Mouse (Mus musculus): Measurements from ENCODE around the gene Fam118b.

DNA sequence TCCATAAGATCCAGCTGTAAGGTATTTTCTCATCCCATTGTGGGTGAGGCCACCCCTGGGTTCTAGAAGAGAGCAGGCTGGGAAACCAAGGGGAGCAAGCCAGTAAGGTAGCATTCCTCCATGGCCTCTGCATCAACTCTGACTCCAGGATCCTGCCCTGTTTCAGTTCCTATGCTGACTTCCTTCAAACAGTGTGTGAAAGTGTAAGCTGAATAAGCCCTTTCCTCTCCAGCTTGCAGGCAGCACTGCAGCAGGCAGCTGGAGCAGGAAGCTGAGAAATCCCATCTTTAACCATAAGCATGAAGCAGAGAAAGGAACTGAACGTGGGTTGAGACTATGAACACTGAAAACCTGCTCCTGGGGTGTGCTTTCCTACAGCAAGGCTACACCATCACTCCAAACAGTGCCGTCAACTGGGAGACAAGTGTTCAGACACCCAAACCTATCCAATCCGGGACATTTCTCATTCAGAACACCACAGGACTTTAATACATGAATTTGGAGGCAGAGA is 10.3 kb upstream of the Fam118b start:
- no peak for TF ChIP-seq POLR2A (IDR thresholded peaks at IDR 0.05; ENCODE audit: control insufficient read depth, low read depth, low read length)
- TF ChIP-seq CTCF (IDR thresholded peaks at IDR 0.05; ENCODE audit: control insufficient read depth, insufficient read depth, insufficient replicate concordance, low read depth, low read length), result no peak

All from testis, adult 2 months (tissue).